Mouse (Mus musculus) heart, postnatal 0 days (tissue): ENCODE measurements around the gene Upk2. TPM values are rescaled to one million over a fixed set of nuclear protein-coding genes. Genes with fewer than 3 reads are reported as not detected.
A peak's percentile ranks its signal among the peaks of the same experiment; 100 is the strongest.

ENCODE experiments used
- ATAC-seq: fragments of 200-750 bp; cut with Nextera tagmentation; 2 replicates; pipeline ENCODE4 v1.8.0; 2017; ENCODE audit warnings: low read depth, moderate number of reproducible peaks, moderate library complexity; ENCODE audit not compliant: insufficient read depth
- DNase-seq: peaks from one replicate; pipeline ENCODE4 v3.0.0-alpha.2; 2016; ENCODE audit warnings: low spot score
- H3K27ac ChIP-seq: fragments of 300-500 bp; sonication (generic); 2 replicates; pipeline ENCODE4 v1.5.1; 2014; ENCODE audit warnings: low read depth, mild to moderate bottlenecking
- H3K27me3 ChIP-seq: fragments of 300-500 bp; sonication (generic); 2 replicates; pipeline ENCODE4 v1.6.1; 2014; ENCODE audit warnings: low read length, mixed read lengths; ENCODE audit not compliant: control insufficient read depth, insufficient read depth
- H3K36me3 ChIP-seq: fragments of 300-500 bp; sonication (generic); replicated peaks from 2 replicates; pipeline ENCODE4 v1.6.1; 2014; ENCODE audit warnings: low read length, mixed read lengths; ENCODE audit not compliant: control insufficient read depth, insufficient read depth
- H3K4me1 ChIP-seq: fragments of 300-500 bp; sonication (generic); 2 replicates; pipeline ENCODE4 v1.6.1; 2014; ENCODE audit warnings: antibody characterized with exemption; ENCODE audit not compliant: control insufficient read depth, insufficient read depth
- H3K4me2 ChIP-seq: fragments of 300-500 bp; sonication (generic); 2 replicates; pipeline ENCODE4 v1.6.1; 2014; ENCODE audit warnings: low read depth, mild to moderate bottlenecking, low read length, moderate library complexity
- H3K4me3 ChIP-seq: fragments of 300-500 bp; sonication (generic); 2 replicates; pipeline ENCODE4 v1.5.1; 2014; ENCODE audit warnings: low read depth, low read length
- H3K9ac ChIP-seq: fragments of 300-500 bp; sonication (generic); replicated peaks from 2 replicates; pipeline ENCODE4 v1.6.1; 2014; ENCODE audit warnings: low read depth, low read length, mixed read lengths
- H3K9me3 ChIP-seq: fragments of 300-500 bp; sonication (generic); replicated peaks from 2 replicates; pipeline ENCODE4 v1.6.1; 2016; ENCODE audit warnings: low read length; ENCODE audit not compliant: control insufficient read depth
- CTCF ChIP-seq: IDR thresholded peaks from 2 replicates; pipeline ENCODE4 v1.5.1; 2016; ENCODE audit warnings: antibody characterized with exemption, control low read depth, low read depth
- EP300 ChIP-seq: IDR thresholded peaks from 2 replicates; pipeline ENCODE4 v1.6.1; 2016; ENCODE audit warnings: antibody characterized with exemption, low read depth
- WGBS: fragments of 180-500 bp; shearing (Covaris S2); extraction: QIAGEN DNeasy Blood & Tissue Kit; methylation state at CpG from one replicate; pipeline ENCODE4 v1.1.7; 2014; 5-methylcytosine and 5-hydroxymethylcytosine counted together
- polyA plus RNA-seq: library from polyadenylated mRNA; unstranded; fragments of >200 nt; fragmentation: Nextera tagmentation; extraction: Ambion mirVana; gene quantifications from 2 replicates; pipeline ENCODE4 v1.2.1, GENCODE M21; 2015
- total RNA-seq: library from RNA; depleted of rRNA; stranded (reverse); fragments of >200 nt; gene quantifications from 2 replicates; pipeline ENCODE4 v1.2.3, GENCODE M21; 2014; ENCODE audit warnings: low replicate concordance

Gene Upk2
- total and polyA plus RNA-seq, 2 experiments from 2014 or later: 18.0 TPM; not detected in 1

DNA sequence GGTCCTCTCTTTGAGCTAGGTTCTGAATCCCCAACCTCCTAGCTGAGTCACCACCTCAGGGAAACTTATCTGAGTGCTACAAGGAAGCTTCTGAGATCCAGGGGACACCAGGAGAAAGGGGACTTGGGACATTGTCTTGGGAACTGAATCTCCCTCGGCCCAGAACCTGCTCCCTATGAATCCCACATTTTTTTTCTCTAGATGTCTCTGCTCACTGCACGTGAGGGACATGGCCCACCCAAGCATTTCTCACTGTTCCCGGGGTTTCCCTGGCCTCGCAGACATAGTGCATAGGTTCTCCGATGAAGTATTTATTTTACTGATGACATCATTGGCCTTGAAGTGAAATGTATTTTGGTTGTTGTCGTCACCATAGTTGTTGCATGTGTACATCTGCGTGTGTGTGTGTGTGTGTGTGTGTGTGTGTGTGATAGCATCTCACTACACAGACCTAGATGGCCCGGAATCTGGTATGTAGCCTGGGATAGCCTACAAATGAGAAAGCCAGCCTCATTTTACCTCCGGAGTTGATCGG is 41.1 kb upstream of the Upk2 start:
- H3K4me2 ChIP-seq: no peak overlapping the region
- WGBS: 77% methylated on average over 10 of the region's 10 CpGs

DNA sequence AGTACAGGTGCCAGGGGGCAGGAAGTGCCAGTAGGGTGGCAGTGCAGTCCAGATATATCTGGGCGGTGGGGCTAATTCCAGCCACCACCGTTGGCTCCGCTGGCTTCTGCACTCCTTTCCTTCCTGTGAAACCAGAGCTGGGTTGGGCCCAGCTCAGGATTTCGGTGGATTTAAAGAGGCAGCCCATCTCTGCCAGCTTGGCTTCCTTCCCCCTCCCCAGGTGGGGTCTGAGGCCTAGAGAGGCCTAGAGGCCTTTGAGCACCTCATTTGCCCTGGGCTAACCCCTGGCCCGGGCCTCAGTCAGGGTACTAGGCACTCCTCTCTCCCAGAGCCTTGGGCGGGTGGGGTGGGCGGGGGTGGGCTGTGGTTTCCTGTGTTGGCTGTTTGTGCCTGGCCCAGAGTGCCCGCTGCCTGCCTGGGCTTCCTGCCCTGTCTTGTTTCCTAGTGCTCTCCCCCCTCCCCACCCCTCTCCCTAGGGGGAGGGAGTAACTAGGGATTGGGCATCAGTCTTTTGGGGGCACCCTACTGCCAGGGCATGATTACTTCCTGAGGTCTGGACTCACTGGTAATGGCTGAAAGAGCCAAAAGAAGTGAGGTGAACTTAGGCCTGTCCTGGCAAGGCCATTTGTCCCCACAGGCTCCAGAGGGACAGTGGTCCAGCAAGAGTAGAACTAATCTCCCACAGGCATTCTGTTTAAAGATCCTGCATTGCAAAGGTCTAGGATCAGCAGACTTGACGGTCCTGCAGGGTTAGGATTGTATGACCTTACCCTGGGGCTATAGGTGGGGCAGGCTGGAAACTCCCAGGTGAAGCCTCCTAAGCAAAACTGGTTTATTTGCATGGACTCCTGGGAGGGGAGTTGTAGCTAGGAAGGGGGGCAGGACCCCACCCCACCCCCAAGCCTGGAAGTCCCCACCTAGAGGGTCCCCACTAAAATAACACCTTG is 40.4 kb upstream of the Upk2 start:
- Histone ChIP-seq H3K4me3 (no peak overlapping the region), H3K36me3 (peaks cover 8% of the 10 kb centered on the region; the same call in 1 of the 2 replicates), H3K9me3 (no peaks in the 10 kb centered on the region), H3K4me1 (peaks cover 86% of the 10 kb centered on the region), H3K27ac (peak overlapping the region; percentile 93), H3K9ac (peak overlapping the region; percentile 39), H3K4me2 (peak overlapping the region; percentile 41), H3K27me3 (no peaks in the 10 kb centered on the region)
- DNase-seq (no peak), ATAC-seq (no peak)
- WGBS: 30% methylated on average over 9 of the region's 9 CpGs
- no peak for TF ChIP-seq CTCF
- TF ChIP-seq EP300: no peak

More for the DNA sequence above, 41.1 kb upstream of the Upk2 start:
- DNase-seq (no peak), ATAC-seq (no peak)
- H3K4me3 ChIP-seq: no peak overlapping the region
- H3K9ac ChIP-seq: no peak overlapping the region
- H3K36me3 ChIP-seq: peaks cover 11% of the 10 kb centered on the region; the same call in 1 of the 2 replicates
- no peaks in the 10 kb centered on the region for H3K27me3 ChIP-seq
- H3K27ac ChIP-seq: peak overlapping the region; percentile 93
- peaks cover 86% of the 10 kb centered on the region for H3K4me1 ChIP-seq
- TF ChIP-seq EP300: no peak
- no peak for TF ChIP-seq CTCF
- H3K9me3 ChIP-seq: no peaks in the 10 kb centered on the region

DNA sequence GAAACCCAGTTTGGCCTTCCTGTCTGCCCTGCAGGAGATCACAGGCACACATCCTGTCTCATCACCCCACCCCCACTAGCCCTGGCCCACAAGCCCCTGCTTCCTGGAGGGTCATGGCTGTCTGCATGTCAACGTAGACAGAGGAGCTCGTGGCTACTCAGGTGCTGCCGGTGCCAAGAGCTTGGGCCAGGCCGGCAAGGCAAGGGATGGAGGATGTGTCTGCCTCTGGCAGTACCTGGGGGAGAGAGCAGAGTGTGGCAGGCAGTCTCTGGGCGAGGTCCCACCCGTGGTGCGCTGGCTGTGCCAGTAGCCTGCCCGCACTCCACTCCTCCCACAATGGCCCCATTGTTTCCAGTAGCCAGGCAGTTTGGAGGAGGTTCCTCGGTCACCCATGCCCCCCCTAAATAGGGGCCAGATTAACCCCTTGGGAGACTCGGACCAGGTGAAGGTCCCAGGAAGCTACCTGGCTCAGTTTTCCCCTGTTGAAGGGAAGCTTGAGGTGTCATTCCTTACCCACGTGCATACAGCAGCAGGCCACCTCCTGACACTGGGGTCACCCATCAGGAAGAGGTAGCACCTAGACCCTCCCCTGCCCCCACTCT is 39.6 kb upstream of the Upk2 start:
- peaks cover 8% of the 10 kb centered on the region; the same call in 1 of the 2 replicates for H3K36me3 ChIP-seq
- DNase-seq: no peak
- TF ChIP-seq EP300 (no peak), CTCF (no peak)
- no peak overlapping the region for H3K4me3 ChIP-seq
- H3K27me3 ChIP-seq: no peaks in the 10 kb centered on the region
- ATAC-seq: no peak
- H3K9me3 ChIP-seq: no peaks in the 10 kb centered on the region
- peak overlapping the region; percentile 39 for H3K9ac ChIP-seq
- 21% methylated on average over 11 of the region's 11 CpGs for WGBS
- H3K27ac ChIP-seq: peak overlapping the region; percentile 93
- peaks cover 89% of the 10 kb centered on the region for H3K4me1 ChIP-seq
- H3K4me2 ChIP-seq: peak overlapping the region; percentile 41

DNA sequence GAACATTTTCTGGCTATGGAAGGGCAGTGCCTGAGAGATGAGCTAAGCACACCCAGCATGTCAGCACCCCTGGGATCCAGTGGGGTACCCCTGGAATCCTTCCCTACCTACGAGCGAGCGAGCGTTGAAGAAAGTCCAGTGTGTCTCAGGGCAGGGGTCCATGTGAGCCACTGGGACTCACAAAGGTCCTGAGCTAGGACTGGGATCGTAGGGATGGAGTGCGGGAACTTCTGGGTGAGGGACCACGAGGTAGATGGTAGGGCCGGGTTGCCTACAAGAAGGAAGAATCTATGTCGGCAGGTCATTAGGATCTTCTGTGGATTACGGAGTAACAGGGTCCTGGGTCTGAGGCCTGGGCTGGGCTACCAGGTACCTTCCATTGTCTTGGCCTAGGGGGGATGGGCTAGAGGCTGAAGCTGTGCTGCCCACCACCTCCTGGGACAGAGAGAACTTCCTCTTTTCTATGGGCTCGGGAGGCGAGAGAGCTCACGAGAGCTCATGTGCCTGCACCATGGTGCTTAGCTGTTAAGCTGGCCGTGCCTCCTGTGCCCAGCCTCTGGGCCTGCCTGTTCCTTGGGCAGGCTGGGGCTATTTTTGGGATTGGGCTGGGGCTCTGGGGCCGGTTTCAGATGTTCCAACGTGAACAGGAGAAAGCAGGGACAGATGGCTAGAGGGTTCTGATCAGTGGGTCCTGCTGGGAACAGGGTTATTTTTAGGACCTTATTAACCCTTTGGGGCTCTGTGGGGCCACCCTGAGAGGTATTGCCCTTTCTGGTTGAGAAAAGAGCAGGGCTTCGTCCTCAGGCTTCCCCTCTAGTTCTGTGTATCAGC is 38.1 kb upstream of the Upk2 start:
- ATAC-seq: peak; percentile 32
- H3K4me2 ChIP-seq: peak overlapping the region; percentile 36

DNA sequence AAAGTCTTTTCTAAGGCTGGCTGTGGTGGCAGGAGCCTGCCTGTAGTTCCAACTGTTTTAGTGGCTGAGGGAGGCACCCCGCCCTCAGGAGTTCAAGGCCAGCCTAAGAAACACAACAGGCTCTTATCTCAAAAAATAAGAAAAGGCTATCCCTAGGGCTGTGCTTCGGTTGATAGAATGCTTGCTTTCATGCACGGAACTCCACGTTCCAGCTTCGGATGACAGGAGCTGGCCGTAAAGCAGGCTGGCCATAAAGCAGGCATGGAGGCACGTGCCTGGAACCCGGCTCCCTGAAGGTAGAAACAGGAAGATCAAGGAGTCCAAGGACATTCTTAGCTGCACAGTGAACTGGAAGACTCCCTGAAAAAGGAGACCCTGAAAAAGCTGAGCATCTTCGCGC is 36.6 kb upstream of the Upk2 start:
- Histone ChIP-seq H3K27ac (peak overlapping the region; percentile 93), H3K27me3 (no peaks in the 10 kb centered on the region), H3K4me1 (peaks cover 82% of the 10 kb centered on the region), H3K9me3 (no peaks in the 10 kb centered on the region), H3K4me2 (no peak overlapping the region), H3K36me3 (peaks cover 8% of the 10 kb centered on the region; the same call in 1 of the 2 replicates), H3K9ac (0 out of 2 replicates have a peak overlapping the region, but pooled peaks have one; percentile 4), H3K4me3 (no peak overlapping the region)
- 73% methylated on average over 10 of the region's 10 CpGs for WGBS
- TF ChIP-seq EP300 (no peak), CTCF (no peak)
- DNase-seq (no peak), ATAC-seq (no peak)

More for the DNA sequence above, 38.1 kb upstream of the Upk2 start:
- peak overlapping the region; percentile 52 for H3K9ac ChIP-seq
- H3K4me3 ChIP-seq: no peak overlapping the region
- peak; percentile 75 for DNase-seq
- H3K9me3 ChIP-seq: no peaks in the 10 kb centered on the region
- H3K27me3 ChIP-seq: no peaks in the 10 kb centered on the region
- H3K27ac ChIP-seq: peak overlapping the region; percentile 93
- WGBS: 45% methylated on average over 17 of the region's 17 CpGs
- peaks cover 91% of the 10 kb centered on the region for H3K4me1 ChIP-seq
- peak; percentile 66; the same call in 1 of the 2 replicates for TF ChIP-seq EP300
- no peak for TF ChIP-seq CTCF
- peaks cover 8% of the 10 kb centered on the region; the same call in 1 of the 2 replicates for H3K36me3 ChIP-seq
